Mouse (Mus musculus) thymus, postnatal 14 days (tissue): ENCODE data around the gene Six2.
"Not testable (repeated sequence)": the region's sequence is repeated elsewhere in the genome, so short reads cannot be mapped to it uniquely, and the experiment has no call there.

Experiments
- DNase-seq: peaks from one replicate; pipeline ENCODE4 v3.0.0; 2021

The Six2 gene

DNA sequence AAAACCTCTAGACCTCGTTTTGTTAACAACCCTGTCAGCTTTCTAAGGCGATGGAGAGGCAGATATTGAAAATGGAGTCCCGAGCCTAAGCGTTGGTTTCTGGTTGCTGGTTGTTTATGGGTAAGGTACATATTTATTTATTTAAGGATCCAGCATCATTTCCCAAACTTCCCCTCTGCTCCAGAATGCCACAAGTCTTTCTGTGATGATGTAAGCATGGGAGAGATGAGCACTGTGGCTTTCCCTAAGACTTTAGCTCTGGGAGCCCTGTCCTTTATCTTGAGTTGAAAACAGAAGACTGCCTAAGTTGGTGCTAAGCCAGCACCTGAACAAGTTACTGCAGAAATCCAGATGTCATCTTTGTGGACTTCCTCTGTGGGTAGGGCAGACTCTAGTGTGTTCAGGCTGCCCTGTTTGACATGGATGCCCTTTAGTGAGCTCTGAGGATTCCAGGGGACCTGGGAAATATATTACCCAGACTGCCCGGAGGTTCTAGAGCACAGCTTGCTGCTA lies 1.8 kb upstream of the Six2 start:
- no peak for DNase-seq

DNA sequence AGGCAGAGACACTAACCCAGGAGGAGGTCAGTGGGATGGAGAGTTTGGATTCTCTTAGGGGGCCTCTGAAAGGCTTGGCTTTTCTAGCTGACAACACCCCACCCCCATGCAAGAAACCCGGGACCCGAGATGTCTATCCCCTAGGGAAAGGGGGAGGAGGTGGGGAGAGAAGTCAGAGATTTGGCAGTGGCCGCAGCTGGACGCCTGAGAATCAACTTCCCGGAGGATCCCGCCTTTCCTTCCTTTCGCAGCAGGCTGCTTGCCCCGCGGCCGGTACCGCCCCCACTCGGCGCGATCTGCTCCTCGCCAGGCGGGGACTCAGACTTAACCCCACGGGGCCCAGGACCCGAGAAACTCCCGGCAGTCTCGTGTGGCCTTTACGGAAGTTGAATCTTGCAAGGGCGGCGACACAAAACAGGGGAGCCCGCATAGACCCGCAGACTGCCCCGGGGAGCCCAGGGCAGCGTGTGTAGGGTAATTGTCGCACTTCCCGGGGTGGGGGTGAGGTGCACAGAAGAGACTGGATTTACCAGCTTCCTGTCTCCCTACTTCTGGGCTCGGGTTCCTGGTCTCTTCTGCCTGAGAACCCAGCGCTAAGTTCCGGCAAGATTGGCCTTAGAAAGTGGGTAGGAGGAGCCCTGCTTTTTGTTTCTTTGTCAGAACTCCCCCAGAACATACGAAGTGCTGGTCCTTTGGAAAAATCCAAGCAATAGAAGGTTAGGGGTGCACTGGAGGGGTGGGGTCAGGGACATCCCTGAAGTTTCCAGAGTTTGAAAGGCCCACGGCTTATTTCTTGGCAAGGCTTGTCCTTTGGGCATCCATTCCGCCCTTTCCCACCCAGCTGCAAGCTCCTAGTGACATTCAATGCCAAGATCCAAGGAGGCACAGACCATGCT lies 1.1 kb upstream of the Six2 start:
- DNase-seq = no peak

DNA sequence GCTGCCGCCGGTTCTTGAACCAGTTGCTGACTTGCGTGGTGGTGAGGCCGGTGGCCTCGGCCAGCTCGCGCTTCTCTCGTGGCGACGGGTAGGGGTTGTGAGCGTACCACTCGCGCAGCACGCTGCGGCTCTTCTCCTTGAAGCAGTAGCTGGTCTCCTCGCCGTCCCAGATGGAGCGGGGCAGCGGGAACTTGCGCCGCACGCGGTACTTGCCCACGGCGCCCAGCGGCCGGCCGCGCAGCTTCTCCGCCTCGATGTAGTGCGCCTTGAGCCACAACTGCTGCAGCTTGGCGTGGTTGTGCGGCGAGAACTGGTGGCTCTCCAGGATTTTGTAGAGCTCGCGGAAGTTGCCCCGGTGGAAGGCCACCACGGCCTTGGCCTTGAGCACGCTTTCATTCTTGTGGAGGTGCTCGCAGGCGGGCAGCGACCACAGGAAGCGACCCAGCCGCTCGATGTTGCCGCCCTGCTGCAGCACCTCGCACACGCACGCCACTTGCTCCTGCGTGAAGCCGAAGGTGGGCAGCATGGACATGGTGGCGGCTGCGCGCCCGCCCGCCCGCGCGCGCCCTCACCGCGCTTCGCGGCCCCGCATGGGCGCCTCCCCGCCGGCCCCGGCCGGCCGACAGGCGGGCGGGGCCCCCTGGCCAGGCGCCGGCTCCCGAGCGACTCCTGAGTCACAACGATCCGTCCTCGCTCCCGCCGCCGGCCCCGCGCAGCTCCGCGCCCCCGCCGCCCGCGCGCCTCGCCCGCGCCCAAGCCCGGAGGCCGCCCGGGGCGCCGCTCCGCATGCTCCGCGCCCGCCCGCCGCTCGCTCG lies 446 bp downstream of the Six2 start:
- DNase-seq = no peak

DNA sequence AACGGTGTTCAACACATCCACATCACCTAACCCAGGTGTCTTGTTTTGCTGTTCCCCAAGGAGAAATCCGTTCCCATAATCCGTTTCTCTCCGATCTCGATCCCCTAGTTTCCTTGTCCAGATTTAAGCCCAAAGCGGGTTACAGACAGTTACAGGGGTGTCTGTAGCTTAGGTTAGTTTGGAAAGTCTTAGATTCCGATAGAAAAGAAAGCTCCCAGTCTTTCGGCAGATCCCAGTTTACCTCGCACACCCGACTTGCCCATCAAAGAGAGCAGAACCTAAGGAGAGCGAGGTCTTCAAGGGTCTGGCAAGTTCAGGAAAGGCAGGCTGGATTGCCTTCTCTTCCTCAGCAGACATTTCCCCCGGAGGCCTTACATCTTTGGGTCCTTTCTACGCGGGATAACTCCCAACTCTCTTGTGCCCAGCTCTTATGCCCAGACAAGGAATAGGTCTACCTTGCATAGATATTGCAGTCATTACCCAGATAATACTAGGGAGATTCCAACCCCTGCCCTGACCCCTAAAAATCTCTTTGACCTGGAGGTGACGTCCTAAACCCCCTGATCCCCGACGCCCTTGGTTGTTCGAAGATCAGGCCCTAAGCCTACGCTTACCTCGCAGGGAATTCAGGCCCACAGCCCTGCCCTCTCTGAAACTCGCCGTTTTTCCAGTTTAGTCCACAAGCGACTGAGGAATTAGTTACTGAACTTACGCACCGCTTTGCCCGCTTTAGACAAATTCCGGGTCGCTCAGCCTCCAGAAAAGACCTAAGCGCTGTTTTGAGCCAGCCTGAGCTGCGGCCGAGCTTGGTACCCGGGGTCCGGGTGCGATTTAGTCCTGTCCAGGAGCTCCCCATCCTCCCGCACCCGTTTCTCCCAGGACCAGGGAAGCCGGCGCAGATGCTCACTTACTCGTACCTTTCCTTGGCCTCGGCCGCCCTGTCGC lies 1.3 kb downstream of the Six2 start:
- DNase-seq = no peak

DNA sequence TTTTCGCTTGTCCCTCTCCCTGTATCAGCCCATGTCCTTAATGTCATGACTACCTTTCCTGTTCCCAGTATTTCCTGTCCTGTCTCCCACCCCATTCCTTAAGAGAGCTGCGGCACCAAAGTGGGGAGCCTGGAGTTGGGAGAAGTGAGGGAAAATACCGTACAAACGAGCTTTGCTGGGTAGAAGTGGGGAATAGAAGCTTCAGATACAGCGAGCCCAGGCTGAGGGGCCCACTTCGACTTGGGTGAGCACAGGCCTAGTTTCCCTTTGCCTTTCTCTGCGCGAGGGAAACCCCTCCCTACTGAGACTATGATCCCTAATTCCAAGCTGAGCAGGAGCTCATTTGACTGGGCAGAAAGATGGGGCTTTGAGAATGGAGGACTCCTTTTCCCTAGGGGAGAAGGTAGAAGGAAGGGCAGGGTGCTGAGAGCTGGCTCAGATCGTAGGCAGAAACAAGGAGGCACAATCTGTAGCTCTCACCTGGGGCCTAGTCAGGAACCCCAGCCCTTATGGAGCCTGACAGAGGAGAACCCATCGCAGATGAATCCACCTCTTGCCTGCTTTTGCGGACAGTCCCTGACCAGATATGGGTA lies 2.3 kb downstream of the Six2 start:
- DNase-seq = no peak

DNA sequence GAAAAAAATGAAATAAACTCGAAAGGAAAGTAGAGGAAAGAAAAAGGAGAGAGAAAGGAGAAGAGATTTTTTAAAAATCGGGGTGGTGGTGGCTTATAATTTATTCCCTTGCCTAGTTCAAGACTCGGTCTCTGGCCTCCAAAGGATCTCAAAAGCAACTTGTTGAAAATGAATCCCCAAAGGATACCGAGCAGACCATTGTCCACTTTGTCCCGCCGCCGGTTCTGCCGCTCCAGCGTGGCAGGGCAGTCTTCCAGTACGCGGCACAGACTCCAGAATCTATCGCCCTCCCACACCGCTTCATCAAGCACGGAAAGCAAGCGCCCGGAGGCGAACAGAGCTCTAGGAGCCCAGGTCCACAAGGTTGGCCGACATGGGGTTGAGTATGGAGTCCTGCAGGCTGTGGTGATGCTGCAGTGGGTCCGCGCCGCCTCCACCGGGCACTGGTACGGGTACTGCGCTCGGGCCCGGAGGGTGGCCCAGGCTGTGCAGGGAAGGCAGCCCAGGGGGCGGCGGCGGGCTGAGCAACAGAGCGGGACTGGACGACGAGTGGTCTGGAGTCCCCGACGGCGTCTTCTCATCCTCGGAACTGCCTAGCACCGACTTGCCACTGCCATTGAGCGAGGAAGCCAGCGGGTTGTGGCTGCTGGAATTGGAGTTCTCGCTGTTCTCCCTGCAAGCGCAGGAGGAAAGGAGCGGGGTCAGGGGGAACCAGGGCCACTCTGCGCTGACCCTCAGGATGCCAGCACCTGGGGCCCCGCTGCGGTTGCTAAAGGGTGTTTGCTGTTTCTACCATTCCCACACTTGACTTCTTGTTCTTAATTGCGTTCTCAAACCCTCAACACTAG lies 3.0 kb downstream of the Six2 start:
- DNase-seq = no peak

DNA sequence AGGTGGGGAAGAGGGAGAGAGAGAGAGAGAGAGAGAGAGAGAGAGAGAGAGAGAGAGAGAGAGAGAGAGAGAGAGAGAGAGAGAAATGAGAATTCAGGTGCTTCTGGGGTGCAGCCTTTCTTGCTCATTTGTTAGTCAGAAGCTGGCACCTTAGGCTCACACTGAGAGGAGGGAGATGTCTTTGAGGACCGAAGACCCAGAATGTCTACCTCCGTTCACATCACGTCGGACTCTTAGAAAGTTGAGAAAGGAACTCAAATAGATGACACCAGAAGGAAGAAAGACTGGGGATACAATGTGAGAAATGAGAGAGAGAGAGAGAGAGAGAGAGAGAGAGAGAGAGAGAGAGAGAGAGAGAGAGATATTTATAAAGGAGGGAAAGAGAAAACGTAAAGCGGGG lies 3.6 kb downstream of the Six2 start:
- not testable (repeated sequence) for DNase-seq

DNA sequence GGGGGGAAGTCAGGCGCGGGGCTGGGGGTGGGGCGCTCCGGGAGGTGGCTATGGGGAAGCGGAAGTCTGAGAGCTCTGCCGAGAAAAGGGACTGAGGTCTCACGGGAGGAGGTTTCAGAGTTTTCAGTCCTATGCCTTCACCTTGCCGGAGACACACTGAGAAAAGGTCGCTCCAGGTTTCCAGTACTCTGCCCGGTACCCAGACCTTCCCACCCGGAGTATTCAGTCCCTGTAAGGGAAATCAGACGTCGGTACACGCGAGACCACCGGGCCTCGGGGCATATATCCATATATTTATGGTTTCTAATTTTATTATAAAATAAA lies 4.1 kb downstream of the Six2 start:
- DNase-seq = no peak

DNA sequence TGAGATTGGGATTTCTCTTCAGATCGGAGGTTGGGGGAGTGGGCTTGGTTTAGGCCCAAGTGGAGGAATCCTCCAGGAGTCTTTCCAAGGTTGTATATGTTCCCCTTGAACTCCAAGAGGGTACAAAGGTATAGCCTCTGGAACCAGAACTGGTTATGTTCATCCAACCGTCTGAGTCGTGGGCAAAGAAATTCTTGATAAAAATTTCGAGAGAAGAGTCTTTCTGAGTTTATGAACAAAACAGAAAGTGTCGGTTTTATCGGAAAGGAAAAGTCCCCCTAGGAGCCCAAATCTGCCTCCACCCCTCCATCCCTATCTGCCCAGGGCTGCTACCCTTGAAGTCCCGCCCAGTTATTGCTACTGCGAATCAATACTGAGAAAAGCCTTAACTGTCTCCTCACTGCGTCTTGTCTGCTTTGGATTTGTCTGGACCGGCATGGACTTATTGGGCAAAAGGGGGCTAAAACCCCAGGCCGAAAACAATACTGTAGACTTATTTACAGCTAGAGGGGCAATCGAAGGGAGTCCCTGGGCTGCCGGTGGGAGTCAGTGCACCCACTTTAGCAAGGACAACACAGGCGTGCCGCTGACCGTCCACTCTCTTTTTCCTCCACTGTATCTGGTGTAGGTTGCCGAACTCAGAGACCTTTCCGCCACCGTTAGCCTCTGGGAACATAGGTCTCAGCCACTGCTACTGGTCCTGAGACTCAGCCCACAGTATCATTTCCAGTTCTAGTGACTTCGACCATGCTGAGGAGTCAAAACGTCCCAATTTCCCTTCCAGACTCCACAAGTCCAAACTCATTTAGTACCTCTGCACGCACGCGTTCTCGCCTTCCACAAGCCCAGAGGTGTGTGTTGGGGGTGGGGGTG lies 4.7 kb downstream of the Six2 start:
- no peak for DNase-seq

DNA sequence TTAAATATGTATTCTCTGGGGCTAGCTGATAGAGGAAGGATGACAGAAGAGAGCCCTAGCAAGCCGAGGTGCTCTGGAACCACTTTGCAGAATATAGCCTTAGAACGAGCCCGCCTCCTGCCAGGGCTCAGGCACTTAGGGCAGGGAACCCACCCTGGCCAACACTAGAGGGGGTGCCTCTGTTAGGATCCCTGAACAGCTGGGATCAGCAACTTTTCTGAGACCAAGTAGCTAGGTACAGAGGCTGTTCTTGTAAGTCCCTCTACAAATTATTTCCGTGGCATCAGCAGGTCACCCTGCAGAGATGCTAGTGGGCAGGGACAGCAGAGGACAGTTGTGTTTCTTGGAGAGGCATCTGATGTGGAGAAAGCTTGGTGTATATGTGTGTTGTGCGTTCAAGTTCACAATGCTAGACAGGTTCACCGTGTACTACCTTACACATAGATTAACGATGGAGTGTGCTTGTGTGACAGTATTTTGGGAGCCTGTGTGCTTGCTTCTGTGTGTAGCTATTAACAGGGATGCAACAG lies 5.8 kb downstream of the Six2 start:
- no peak for DNase-seq

DNA sequence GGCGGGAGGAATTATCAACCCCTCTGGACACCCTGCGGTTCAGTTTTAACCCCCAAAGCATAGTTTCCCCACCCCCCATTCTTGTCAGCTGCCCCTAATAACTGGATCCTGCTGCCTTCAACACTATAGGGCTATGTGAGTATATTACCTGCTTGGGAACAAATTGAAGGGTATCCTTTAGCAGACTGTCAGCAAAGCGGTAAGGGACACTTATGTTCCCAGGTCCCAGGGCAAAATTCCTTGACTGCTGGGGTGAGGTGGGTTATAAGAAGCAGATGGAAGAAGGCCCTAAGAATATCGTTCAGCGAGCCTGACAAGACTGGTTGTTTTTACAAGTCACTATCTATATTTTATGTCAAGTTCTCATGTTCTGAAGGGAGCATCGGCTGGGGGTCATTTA lies 6.3 kb downstream of the Six2 start:
- no peak for DNase-seq

DNA sequence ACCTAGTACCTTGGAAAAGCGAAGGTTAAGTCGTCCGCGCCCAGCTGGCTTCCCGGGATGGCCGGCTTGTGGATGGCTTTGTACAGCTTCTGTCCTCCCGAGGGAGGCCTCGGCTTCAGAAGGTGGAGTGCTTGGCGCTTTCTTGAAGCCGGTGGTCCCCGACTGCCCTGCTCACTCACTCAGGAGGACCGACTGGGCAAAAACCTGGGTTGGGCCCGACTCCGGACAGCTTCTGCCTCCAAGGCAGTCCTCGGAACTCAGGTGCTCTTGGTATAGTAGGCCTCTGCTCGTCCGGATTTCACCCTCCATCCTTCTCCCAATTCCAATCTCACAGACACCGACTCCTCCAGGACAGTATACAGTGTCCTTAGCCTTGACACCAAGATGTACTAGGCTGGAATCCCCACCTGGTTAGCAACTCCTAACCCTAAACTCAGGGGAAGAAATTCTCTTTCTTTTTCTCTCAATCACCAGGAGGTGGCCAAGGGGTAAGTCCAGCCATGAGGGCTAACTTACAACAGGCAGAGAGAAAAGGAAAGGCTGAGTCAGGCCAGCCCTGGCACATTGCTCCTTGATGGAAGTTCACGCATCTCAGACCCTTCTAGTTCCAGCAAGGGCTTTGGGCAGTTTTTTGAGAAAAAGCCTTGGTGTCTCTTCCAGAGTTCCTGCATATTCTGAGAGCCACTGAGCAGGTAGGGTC lies 7.1 kb downstream of the Six2 start:
- no peak for DNase-seq

DNA sequence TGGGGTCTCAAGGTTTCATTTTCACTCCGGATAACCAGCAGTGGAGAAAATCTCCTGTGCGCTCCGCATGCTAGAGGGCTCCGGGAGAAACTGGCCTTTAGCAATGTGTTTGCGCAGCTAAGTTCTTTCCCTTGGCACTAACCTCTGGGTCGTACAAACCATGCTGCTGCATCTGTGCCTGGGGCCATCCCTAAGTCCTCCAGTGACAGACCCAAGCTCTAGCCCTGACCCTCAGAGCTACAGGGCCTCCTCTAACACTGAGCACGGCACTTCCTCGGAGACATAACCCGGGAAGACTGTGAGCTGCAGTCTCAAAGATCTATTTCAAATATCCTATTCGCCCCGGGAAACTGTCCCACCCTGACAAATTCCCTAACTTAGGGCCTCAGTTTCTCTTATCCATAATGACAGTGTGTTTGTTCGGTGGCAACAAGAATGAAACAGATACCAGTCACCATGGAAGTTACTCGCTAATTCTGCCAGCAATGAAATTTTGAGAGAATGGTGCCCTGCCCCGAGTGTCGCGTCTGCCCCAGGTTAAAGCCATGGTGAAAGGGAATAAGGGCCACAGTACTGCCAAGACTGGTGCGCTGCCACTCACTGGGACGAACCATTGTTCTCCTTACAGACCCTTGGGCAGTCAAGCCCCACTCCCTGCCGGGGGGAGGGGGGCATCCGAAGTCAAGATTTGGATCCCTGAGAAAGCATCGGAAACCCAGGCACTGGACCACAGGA lies 7.8 kb downstream of the Six2 start:
- DNase-seq = no peak

DNA sequence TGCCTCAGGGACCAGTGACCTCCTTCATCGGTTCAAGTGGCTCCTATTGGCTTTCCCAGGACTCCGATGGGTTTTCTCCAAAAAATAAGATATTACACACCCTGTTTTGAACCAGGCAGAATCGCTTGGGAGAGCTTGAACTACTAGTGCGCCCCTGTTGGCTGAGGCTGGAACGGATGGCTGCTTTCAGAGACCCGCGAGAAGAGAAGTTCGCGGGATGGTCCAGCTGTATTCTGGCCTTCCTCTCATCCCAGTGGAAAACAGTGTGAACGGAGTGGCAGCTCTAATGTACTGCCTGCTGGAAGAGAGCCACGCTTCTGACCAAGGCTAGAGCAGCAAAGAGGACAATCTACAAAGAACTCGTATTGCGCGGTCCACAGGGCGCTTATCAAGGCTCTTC lies 8.4 kb downstream of the Six2 start:
- DNase-seq = no peak

DNA sequence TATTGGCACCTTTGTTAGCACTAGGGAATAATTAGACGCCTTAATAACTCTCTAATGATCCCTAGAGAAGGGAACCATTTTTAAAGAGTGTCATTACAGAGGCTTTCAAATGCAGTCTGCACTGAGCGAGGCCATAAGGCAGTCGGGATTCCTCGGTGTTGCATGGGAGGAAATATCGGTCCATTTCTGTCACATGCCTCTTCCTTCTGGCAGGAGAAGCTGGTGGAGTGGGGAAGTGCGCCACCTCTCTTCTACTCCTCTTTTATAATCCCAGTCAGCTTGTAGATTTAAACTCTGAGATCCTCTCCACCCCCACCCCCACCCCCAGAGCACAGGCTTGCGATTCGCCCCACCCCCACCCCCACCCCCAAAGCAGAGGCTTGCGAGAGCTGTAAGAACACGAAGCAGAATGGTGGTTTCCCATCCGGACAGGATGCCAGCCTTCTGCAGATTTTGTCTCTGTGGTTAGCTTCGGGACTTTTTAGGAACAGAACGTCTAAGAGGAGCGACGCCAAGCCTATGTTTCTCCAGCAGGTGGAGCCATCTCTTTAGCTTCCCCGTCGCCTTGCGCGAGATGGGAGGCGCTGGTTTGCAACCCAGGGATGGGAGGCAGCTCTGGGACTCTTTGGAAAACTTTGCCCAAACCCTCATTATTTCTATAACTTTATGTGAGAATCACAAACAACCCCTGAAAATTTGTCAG lies 23.3 kb downstream of the Six2 start:
- peak; percentile 43 for DNase-seq

DNA sequence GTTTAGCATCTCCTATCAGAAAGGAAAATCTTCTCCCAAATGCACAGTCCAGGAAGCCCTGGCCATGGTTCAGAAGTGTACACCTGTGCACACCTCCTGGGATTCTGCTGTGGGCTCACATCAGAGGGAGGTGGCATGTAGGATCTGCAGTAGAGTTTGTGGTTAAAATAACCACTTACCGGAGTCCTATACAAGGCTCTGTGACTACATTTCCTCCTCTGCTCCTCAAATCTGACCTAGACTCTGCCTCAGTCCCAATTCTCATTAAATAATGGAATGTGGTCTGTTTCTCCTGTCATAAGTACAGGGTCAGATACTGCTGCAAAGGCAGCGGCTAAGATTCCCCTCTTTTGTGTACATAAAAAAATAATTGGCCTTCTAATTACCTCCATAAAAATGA lies 23.9 kb downstream of the Six2 start:
- no peak for DNase-seq

DNA sequence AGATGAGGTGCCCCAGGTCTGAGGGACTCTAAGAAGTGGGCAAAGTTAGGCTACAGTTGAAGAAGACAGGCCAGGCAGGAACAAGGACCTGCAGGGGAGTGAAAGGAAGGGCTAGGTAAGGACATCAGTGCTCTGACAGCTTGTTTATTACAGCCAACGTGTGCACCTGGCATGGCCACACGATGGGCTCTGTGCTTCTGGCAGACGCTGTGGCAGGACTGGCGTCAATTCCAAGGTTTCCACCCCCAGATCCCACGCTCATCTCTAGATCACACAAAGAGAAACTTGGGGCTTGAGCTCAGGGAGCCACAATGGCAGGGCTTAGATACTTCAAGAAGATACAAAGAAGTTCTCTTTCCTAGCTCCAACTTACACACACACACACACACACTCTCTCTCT lies 26.6 kb downstream of the Six2 start:
- no peak for DNase-seq

DNA sequence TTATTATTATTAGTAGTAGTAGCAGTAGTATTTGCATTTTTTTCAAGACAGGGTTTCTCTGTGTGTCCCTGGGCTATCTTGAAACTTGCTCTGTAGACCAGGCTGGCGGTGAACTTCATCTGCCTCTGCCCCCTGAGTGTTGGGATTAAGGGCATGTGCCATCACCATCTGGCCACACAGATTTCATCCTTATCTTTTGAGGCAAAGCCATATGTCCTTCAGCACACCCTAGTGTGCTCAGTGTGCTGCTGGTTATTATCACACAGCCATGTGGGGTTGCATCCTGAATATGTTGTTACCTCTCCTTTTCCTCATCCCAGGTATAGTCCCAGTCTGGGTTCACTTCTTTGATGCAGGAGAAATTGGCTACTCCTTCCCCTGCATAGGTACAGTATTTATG lies 28.1 kb downstream of the Six2 start:
- DNase-seq = no peak
